Comparison of ENCODE assay signal across 9 mouse cellular contexts in the genomic region with DNA sequence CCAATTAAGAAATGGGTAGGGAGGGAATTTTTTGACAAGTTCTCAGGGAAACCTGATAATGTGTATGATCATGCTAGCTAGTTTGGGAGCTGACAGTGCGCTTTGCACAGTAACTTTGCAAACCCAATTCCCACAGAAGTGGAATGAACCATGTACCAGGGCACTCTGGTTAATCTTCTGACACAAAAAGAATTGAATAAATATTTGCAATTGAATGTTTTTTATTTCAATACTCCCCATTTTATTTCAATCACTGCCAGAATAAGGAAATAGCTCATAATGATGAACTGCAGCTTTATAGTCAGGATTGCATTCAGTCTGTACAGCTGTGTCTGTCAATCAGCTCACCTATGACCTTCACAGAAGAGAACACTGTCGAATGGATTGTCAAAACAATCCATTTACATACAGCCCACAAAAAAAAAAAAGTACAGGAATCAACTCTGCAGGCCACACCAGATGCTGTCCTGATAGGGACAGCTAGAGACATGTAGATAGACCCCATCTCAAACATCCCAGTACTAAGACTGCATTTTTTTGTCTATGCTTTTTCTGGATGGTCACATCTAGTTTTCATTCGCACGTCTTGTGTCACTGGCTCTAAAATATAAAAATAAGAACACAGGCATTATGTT. TPM values are rescaled to one million over a fixed set of nuclear protein-coding genes. Genes with fewer than 3 reads are reported as not detected.
DNase-seq lines count a peak whose midpoint lies in the region; ATAC-seq lines count a peak whose summit lies in the region.
"Had no signal": no experiment of that assay in that cellular context is flagged by ENCODE, and none has a peak within 500 bp of the region (broad histone marks: within the 10 kb centered on the region; RNA-seq: fewer than 3 reads in every experiment).

No protein-coding gene starts in this region.

- H3K4me2 ChIP-seq in forebrain, embryonic 13.5 days: peak overlapping the region; percentile 67
- peak overlapping the region; percentile 97 for H3K4me2 ChIP-seq in liver, embryonic 12.5 days

- peaks cover 23% of the 10 kb centered on the region for H3K4me1 ChIP-seq in forebrain, embryonic 13.5 days
- peaks cover 25% of the 10 kb centered on the region for H3K4me1 ChIP-seq in liver, embryonic 12.5 days

- peak overlapping the region; percentile 97 for H3K9ac ChIP-seq in forebrain, embryonic 13.5 days
- H3K9ac ChIP-seq in liver, embryonic 12.5 days: peak overlapping the region; percentile 83

- no peaks in the 10 kb centered on the region for H3K27me3 ChIP-seq in forebrain, embryonic 13.5 days
- H3K27me3 ChIP-seq in liver, embryonic 12.5 days (replicated peaks): no peaks in the 10 kb centered on the region

- no peak overlapping the region for H3K27ac ChIP-seq in forebrain, embryonic 13.5 days
- H3K27ac ChIP-seq in liver, embryonic 12.5 days: peak overlapping the region; percentile 89

- peaks cover 20% of the 10 kb centered on the region for H3K36me3 ChIP-seq in forebrain, embryonic 13.5 days (ENCODE audit: poor library complexity, severe bottlenecking)
- H3K36me3 ChIP-seq in liver, embryonic 12.5 days: peaks cover 22% of the 10 kb centered on the region

- 26% methylated on average over 4 of the region's 4 CpGs for WGBS in forebrain, embryonic 13.5 days
- 21% methylated on average over 4 of the region's 4 CpGs for WGBS in liver, embryonic 12.5 days (ENCODE audit: insufficient replicate concordance)

- peak overlapping the region; percentile 84 for H3K4me3 ChIP-seq in forebrain, embryonic 13.5 days
- H3K4me3 ChIP-seq in liver, embryonic 12.5 days: peak overlapping the region; percentile 71

- DNase-seq in embryo, embryonic 10 days (ENCODE audit: low spot score): peak; percentile 42
- DNase-seq in embryo, embryonic 11 days: no peak
- peak; percentile 57 for DNase-seq in A20 (ENCODE audit: low read depth, low spot score)
- no peak for DNase-seq in spleen, postnatal 10 days (ENCODE audit: low spot score in 2 of 2)
- no peak for DNase-seq in left cerebral cortex, postnatal 14 days (ENCODE audit: low spot score in 2 of 2)
- DNase-seq: layer of hippocampus, adult 9-11 months had no signal

- ATAC-seq in forebrain, embryonic 13.5 days: peak; percentile 2; the same call in 1 of the 2 replicates
- no peak for ATAC-seq in liver, embryonic 12.5 days
- ATAC-seq in erythroid progenitor cell, adult 5-6 weeks (replicated peaks; ENCODE audit: low FRiP score, poor library complexity, severe bottlenecking): no peak

- H3K9me3 ChIP-seq in forebrain, embryonic 13.5 days (replicated peaks): no peaks in the 10 kb centered on the region
- H3K9me3 ChIP-seq in liver, embryonic 12.5 days (replicated peaks): no peaks in the 10 kb centered on the region

- intact Hi-C loops in left cerebral cortex, postnatal 14 days (cut with DNase I): no loop called here

RNA-seq across cellular contexts. Expression of a gene that starts 26.9 kb away (rescaled TPM):
- polyA plus RNA-seq in forebrain, embryonic 13.5 days (2015; fragmentation: Nextera tagmentation; extraction: Ambion mirVana): 12.4 and 13.6 TPM in 2 replicates
- 5.9 and 6.2 TPM in 2 replicates for polyA plus RNA-seq in liver, embryonic 12.5 days (2016; fragmentation: Nextera tagmentation; extraction: Ambion mirVana)
- 18.0 and 32.7 TPM in 2 replicates for total RNA-seq in erythroid progenitor cell, adult 5-6 weeks (2015; ENCODE audit: low replicate concordance)
- 27.9 and 35.7 TPM in 2 replicates for total RNA-seq in erythroid progenitor cell, adult 5-6 weeks (2017; ENCODE audit: low replicate concordance)
- total RNA-seq in left cerebral cortex, postnatal 14 days (2021): 10 to 100 TPM; 17.3 to 19.7 TPM

RNA-seq across cellular contexts. Expression of a gene that starts 38.6 kb away (rescaled TPM):
- 128 and 131 TPM in 2 replicates for polyA plus RNA-seq in forebrain, embryonic 13.5 days (2015; fragmentation: Nextera tagmentation; extraction: Ambion mirVana)
- polyA plus RNA-seq in liver, embryonic 12.5 days (2016; fragmentation: Nextera tagmentation; extraction: Ambion mirVana): 77.0 and 79.0 TPM in 2 replicates
- total RNA-seq in erythroid progenitor cell, adult 5-6 weeks (2015; ENCODE audit: low replicate concordance): 80.0 and 119 TPM in 2 replicates
- 69.6 and 108 TPM in 2 replicates for total RNA-seq in erythroid progenitor cell, adult 5-6 weeks (2017; ENCODE audit: low replicate concordance)
- total RNA-seq in left cerebral cortex, postnatal 14 days (2021): 10 to 100 TPM; 69.9 to 72.5 TPM

RNA-seq across cellular contexts. Expression of a gene that starts 59.7 kb away (rescaled TPM):
- 0.22 and 0.34 TPM in 2 replicates for polyA plus RNA-seq in forebrain, embryonic 13.5 days (2015; fragmentation: Nextera tagmentation; extraction: Ambion mirVana)
- polyA plus RNA-seq in liver, embryonic 12.5 days (2016; fragmentation: Nextera tagmentation; extraction: Ambion mirVana): not detected in 2 replicates
- total RNA-seq in erythroid progenitor cell, adult 5-6 weeks (2015; ENCODE audit: low replicate concordance): not detected in 2 replicates
- not detected in 2 replicates for total RNA-seq in erythroid progenitor cell, adult 5-6 weeks (2017; ENCODE audit: low replicate concordance)
- total RNA-seq in left cerebral cortex, postnatal 14 days (2021): 1 to 10 TPM; 1.8 TPM

Comparison
In these comparisons a context has a peak if more than half of its experiments do, and no peak if none do; other contexts are left out.
1. DNase-seq: peak in embryo, embryonic 10 days (single experiment) and A20 (single experiment); none in embryo, embryonic 11 days (single experiment), spleen, postnatal 10 days (0 of 2) and left cerebral cortex, postnatal 14 days (0 of 2).